Mouse (Mus musculus): ENCODE results near the gene Plcb4.

GRCm38 (mm10) chr2:136059029-136059669, 400.3 kb downstream of the Plcb4 start:
- no peak for TF ChIP-seq CTCF (IDR thresholded peaks at IDR 0.05)
- no peak for TF ChIP-seq EP300 (IDR thresholded peaks at IDR 0.05)

Data from lung, postnatal 0 days (tissue).